Mouse (Mus musculus): ENCODE measurements around the gene Snx4.

Snx4 gene

GRCm38 (mm10) chr16:33346376-33346775 lies 95.1 kb downstream of the Snx4 start:
- DNase-seq, result no peak

- DNase-seq, result no peak
Measured at GRCm38 (mm10) chr16:33347134-33347533, 95.9 kb downstream of the Snx4 start.
